Mouse (Mus musculus): Measurements from ENCODE around the gene Tmprss11a. TPM values are rescaled to one million over a fixed set of nuclear protein-coding genes. Genes with fewer than 3 reads are reported as not detected.

The Tmprss11a gene
- total RNA-seq (2017), result not detected in 3 replicates

GRCm38 (mm10) chr5:86468890-86469289 is at the start of gene Tmprss11a:
Gene Tmprss11a (minus strand): TSS chr5:86468990.
- ATAC-seq (replicated peaks; ENCODE audit: insufficient number of reproducible peaks, low FRiP score, low TSS enrichment, poor library complexity, severe bottlenecking), result no peak

- ATAC-seq (replicated peaks; ENCODE audit: insufficient number of reproducible peaks, low FRiP score, low TSS enrichment, poor library complexity, severe bottlenecking), result no peak
Measured at GRCm38 (mm10) chr5:86518500-86518899, 49.7 kb upstream of the Tmprss11a start, which contains the start of gene Tmprss11g. Gene Tmprss11g (minus strand): TSS chr5:86518600.

DNA sequence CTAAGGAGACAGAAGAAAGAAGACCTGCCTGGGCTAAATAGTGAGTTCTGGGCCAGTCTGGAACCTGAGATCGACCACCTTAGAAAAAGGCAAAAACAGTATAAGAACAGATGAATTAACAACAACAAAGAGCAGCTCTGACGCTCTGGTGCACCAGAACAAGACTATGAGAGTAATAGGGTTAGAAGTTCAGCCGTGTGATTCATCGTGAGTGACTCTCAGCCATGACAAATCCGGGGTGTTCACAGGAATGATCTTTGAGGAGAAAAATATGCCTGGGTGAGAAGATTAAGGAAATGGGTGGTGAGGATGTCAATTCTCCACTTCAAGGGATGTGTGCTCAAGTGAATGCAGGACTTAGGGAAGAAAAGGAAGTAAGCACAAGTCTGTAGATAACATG is 42.7 kb upstream of the Tmprss11a start:
- ATAC-seq (replicated peaks; ENCODE audit: insufficient number of reproducible peaks, low FRiP score, low TSS enrichment, poor library complexity, severe bottlenecking), result no peak

GRCm38 (mm10) chr5:86493453-86493852 is 24.7 kb upstream of the Tmprss11a start:
- no peak for ATAC-seq (replicated peaks; ENCODE audit: insufficient number of reproducible peaks, low FRiP score, low TSS enrichment, poor library complexity, severe bottlenecking)

DNA sequence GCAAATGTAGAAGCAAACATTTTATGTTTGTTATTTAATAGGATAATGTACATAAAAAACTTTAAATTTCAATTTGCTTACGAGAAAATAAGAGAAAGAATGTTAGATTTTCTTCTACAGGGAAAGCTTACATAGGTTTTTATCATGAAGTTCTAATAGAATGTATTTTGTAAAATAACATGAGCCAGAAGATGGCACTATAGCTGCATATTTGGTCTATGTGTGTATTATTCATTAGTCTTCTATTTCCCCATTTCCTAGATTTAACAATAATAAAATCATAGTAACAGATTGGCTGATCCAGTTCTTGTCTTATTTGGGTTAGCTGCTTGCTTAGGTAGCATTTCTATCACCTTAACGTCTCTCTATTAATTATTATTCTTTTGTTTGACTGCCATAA is 13.8 kb upstream of the Tmprss11a start:
- ATAC-seq (replicated peaks; ENCODE audit: insufficient number of reproducible peaks, low FRiP score, low TSS enrichment, poor library complexity, severe bottlenecking), result no peak

DNA sequence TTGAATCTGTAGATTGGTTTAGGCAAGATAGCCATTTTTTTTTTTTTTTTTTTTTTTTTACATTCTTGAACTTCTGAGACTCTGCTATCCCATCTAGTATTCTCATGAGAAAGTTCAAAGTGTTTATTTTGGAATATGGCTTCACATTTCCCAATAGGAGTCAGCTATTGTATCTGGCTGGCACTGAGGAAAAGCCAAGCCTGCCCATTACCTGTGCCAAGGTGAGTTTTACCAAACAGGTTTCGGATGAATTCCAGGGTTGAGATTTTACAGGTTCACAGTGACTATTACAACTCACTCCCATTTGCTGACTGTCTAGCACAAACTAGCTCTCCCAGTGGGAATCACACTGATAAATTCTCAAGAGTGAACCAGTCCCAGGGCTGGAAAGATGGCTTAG is 13.2 kb upstream of the Tmprss11a start:
- no peak for ATAC-seq (replicated peaks; ENCODE audit: insufficient number of reproducible peaks, low FRiP score, low TSS enrichment, poor library complexity, severe bottlenecking)

DNA sequence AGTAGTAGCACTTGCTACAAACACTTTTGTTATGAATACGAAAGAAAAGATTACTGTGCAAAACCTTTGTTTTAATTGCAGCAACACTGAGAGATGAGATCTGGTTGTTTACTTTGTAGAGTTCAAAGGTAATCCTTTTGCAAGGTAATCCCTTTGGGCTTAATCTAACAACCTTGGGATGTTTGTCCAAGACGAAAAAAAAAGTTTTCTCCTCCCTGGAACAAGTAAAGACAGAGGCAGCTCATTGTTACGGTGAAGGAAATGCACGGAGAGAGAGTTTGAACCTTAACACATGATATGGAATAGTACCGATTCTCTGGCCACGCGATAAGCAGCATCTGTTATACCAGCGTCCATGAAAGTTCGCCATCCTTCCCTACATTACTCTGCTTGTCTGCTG is 5.1 kb upstream of the Tmprss11a start:
- no peak for ATAC-seq (replicated peaks; ENCODE audit: insufficient number of reproducible peaks, low FRiP score, low TSS enrichment, poor library complexity, severe bottlenecking)

- ATAC-seq (replicated peaks; ENCODE audit: insufficient number of reproducible peaks, low FRiP score, low TSS enrichment, poor library complexity, severe bottlenecking), result no peak
Measured at GRCm38 (mm10) chr5:86439306-86439705, 29.5 kb downstream of the Tmprss11a start.

- no peak for ATAC-seq (replicated peaks; ENCODE audit: insufficient number of reproducible peaks, low FRiP score, low TSS enrichment, poor library complexity, severe bottlenecking)
Measured at GRCm38 (mm10) chr5:86438548-86438947, 30.2 kb downstream of the Tmprss11a start.

DNA sequence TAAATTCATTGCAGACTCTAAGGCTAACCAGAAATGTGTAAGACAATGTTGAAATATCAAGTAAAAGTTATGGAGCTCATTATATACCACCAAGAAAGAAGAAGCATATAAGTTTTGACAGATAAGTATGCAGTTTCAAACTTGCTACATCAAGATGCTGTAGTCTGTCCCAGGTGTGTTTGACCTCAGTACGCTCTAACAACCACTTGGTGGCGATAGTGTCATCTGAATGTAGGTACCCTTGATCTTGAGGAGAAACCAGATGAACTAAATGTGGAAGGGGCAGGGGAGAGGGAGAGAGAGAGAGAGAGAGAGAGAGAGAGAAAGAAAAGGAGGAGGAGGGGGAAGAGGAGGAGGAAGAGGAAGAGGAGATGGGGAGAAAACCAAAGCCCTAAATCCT is 36.1 kb downstream of the Tmprss11a start:
- ATAC-seq (replicated peaks; ENCODE audit: insufficient number of reproducible peaks, low FRiP score, low TSS enrichment, poor library complexity, severe bottlenecking), result no peak

DNA sequence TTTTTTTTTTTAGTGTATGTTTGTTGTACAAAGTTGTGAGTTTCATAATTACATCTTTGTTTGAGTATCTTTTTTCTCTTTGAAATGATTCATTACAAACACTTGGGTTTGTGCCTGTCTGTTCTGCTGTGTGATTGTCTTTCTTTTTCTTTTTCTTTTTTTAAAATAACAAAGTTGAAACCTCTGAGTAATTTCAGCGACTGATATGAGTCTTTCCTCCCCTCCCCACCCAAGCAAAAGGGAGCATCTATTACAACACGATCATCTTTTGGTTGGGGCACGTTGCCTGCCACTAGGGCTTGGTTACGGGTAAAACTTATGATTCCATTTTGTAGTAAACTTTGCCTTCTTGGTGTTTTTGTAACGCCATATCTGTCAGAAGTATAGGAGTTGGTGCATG is 37.7 kb downstream of the Tmprss11a start:
- ATAC-seq (replicated peaks; ENCODE audit: insufficient number of reproducible peaks, low FRiP score, low TSS enrichment, poor library complexity, severe bottlenecking), result no peak

DNA sequence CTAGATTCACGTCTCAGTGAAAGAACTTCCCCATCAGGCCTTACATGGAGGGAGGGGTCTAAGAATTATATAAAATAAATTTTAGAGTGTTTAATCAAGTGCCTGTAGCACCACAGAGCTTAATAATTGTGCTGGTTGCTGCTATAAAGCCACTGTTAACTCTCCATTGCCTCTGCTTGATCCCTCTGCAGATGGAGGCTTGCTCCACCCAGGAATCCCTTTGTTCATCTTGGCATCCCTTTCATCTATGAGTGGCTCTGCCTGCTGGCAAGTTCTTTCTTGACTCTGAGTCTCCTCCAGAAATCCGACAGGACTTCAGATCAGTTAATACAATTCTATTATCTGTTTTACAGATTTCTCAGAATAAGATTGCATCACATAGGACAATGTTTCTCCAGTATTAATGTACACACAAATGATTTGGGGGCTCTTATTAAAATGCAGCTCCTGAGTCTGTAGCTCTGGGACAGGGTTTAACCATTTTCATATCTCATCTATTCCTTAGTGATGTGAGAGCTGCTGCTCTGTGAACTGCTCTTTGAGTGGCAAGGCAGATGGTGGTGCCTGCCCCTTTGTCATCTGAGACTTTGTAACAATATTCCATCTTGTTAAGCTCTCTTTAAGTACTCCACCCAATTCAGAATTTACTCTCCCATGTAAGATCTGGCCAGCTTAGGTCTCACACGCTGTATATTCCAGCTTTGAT is 47.3 kb downstream of the Tmprss11a start:
- ATAC-seq (replicated peaks; ENCODE audit: insufficient number of reproducible peaks, low FRiP score, low TSS enrichment, poor library complexity, severe bottlenecking), result no peak

DNA sequence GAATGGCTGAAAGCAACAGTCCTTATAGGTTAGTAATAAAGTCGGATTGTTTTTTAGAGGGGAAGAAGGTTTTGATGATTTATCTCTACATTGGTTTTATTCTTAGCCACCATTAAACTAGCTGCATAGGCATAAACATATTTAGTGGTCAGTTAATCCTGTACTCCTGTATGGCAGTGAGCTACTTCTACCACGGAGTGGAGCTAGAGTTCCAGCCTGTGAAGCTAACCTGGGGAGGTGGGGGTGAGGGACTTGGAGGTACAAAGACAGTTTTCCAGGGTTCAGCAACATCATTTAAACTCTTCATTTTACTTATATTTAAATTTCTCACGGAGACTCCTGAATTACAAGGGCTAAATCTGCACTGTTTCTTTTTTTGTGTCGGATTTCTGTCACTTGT is 49.3 kb downstream of the Tmprss11a start:
- ATAC-seq (replicated peaks; ENCODE audit: insufficient number of reproducible peaks, low FRiP score, low TSS enrichment, poor library complexity, severe bottlenecking), result no peak

GRCm38 (mm10) chr5:86414280-86414679 is 54.5 kb downstream of the Tmprss11a start:
- no peak for ATAC-seq (replicated peaks; ENCODE audit: insufficient number of reproducible peaks, low FRiP score, low TSS enrichment, poor library complexity, severe bottlenecking)

DNA sequence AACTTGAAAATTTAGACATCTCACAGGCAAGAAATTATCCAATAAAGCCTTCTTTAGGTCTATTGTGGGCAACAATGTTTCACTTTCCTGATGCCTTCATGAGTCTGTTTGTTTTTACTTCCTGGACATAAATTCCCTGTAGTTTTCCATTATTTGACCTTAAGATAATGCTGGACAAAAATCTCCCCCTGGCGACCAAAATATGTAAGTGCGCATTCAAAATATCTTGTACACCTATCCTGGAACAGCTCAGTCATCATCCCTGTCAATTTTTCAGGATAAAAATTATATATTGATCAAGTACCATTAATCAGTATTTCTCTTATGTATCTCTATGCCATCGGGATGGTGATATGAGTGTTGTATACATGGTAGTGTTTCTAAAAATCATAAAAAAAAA is 58.0 kb downstream of the Tmprss11a start:
- ATAC-seq (replicated peaks; ENCODE audit: insufficient number of reproducible peaks, low FRiP score, low TSS enrichment, poor library complexity, severe bottlenecking), result no peak

DNA sequence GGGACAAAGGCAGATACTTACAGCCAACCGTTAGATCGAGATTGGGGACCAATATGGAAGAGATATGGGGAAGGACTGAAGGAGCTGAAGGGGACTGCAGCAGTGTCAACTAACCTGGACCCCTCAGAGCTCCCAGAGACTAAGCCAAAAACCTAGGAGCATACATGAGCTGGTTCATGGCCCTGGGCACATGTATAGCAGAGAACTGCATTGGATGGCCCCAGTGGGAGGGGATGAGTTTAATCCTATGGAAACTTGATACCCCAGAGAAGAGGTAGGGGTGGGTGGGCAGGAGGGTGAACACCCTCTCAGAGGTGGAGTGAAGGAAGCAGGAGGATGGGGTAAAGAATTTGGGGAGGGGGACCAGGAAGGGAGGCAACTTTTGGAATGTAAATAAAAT is 60.8 kb downstream of the Tmprss11a start:
- ATAC-seq (replicated peaks; ENCODE audit: insufficient number of reproducible peaks, low FRiP score, low TSS enrichment, poor library complexity, severe bottlenecking), result no peak

DNA sequence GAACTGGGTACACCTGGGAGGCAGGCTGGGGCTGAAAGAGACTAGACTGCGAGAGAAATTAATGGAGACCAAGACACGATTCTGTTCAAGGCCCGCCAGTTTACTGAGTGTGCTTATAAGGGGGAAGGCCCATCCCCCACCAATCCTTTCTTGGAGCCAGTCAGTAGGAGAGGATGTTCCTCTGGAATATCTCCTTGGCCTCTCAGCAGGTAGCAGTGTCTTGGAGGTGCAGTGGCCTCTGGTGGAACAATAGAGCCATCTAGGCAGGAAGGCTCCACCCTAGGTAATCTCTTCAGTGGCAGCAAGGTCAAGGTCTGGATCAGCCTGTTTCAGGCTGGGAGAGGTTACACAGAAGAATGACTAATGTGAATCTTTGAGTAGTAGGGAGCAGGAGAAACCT is 61.6 kb downstream of the Tmprss11a start:
- no peak for ATAC-seq (replicated peaks; ENCODE audit: insufficient number of reproducible peaks, low FRiP score, low TSS enrichment, poor library complexity, severe bottlenecking)

DNA sequence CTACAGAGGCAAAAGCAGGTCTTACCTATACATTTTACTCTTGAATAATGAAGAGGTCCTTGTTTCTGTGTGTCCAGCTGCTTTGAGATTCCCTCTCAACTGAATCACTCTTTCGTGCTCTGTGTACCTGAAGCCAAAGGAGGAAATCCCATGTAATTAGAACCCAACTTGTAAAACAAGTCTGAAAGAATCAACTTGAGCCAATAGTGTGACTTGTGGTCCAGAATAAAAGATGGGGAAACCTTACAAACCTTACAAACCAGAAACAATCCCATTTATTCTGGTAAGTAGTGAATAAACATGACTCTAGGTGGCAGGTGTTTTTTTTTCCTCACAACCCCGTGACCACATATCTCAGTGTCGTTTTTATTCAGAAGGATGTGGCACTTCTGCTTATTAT is 95.5 kb downstream of the Tmprss11a start, which contains the start of gene Tmprss11d:
Gene Tmprss11d, minus strand, starts transcription at position 101 of the 400 bp plus-strand sequence.
- ATAC-seq (replicated peaks; ENCODE audit: insufficient number of reproducible peaks, low FRiP score, low TSS enrichment, poor library complexity, severe bottlenecking), result no peak
